Mouse (Mus musculus) urinary bladder, postnatal 10 days (tissue): ENCODE measurements at regions not wholly inside any gene's neighbourhood (a gene's known extent, or its start where the extent isn't known, plus 50 kb on each side); places are given as distances from the start of the nearest gene placed in this dataset.

Source experiments
- DNase-seq: peaks from one replicate; pipeline ENCODE4 v3.0.0; 2022; ENCODE audit warnings: low spot score

GRCm38 (mm10) chr4:56421575-56421974, 318.3 kb upstream of the Gm26657 start:
- no peak for DNase-seq

- DNase-seq, result no peak
Measured at GRCm38 (mm10) chr4:56419122-56419913, 320.6 kb upstream of the Gm26657 start.

DNA sequence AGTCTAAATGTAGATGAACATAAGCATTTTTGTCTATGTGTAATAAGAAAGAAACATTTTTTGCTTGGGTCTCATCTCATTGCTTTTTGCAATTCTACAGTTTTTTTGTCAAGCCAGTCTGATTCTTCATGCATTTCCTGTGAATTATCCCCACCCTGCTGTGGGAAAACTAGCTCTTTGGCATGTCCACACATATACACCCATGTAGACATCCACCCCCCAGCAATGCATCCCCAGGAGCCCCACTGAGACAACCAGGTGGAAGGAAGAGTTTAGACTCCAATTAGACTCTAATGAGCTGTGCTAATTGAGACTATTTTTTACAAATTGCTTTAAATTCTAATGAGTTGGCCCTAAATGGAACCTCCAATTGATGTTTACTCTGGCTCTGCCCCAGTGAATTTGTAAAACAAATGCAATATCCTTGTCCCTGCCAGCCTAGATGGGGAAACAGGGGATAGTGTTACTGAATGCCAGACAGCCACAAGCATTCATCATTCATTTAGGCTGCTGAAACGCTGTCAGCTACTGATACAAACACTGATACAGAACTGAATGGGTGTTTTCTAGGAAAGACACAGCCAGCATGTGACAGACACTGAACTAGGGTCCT, 328.7 kb upstream of the Gm26657 start:
- DNase-seq, result no peak

GRCm38 (mm10) chr4:56393793-56394192, 346.1 kb upstream of the Gm26657 start:
- no peak for DNase-seq

DNA sequence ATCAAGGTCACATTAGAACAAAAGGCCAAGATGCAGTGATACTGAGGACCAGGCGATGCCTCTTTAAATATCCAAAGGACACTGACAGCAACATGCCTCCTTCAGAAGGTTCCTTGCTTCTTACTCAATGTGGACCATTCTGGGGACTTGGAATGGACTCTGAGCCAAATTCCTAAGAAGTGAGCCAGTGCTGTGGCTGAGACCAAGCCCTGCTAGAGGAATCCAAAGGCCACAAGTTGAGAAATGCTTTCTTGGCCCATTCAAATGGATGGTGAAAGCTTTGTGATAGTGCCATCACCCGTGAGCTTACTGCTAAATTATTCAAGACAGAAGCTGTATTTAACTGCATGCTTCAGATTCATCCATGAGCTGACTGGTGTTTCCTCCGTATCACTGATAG, 352.8 kb upstream of the Gm26657 start:
- DNase-seq, result no peak

- DNase-seq, result no peak
Measured at GRCm38 (mm10) chr4:56375745-56376144, 364.1 kb upstream of the Gm26657 start.

DNA sequence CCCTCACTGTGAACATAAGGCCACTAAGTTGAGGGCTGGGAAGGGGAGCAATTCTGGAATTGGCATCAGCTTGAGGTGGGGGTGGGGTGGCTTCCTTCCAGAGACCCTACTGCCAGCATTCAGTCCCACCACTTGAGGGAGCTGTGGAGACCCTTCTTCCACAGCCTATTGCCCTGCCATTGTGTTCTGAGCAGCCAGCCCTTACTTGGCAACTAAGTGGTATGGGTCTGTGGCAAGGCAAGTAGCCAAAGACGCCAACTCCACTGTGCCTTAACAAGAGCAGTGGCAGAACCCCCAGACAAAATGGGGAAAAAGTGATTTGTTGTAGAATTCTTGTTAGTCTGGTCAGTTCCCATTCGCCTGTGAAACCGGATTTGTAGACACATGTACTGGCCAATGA, 365.4 kb upstream of the Gm26657 start:
- DNase-seq, result no peak

DNA sequence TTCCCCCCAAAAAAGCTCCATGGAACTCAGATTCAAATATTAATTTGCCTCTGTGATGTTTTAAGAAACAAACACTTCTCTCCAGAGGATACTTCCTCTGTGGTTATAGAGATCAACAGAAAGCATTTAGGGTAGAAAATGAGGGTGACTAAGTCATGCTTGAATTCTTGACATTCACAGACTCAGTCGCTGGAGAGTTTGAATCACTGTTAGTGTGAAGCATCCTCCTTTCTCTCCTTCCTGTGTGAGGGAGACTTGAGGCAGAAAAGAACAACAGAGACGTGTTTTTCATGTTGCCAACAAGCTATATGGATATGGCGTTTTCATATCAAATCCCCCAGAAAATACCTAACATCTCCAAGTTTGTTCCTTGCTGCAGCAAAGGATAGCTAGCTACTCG, 366.1 kb upstream of the Gm26657 start:
- no peak for DNase-seq

- DNase-seq, result no peak
Measured at GRCm38 (mm10) chr4:56373167-56373566, 366.7 kb upstream of the Gm26657 start.

- DNase-seq, result no peak
Measured at GRCm38 (mm10) chr4:56372711-56373110, 367.2 kb upstream of the Gm26657 start.

- DNase-seq, result no peak
Measured at GRCm38 (mm10) chr4:56364594-56364993, 375.3 kb upstream of the Gm26657 start.

GRCm38 (mm10) chr4:56362121-56362520, 377.7 kb upstream of the Gm26657 start:
- DNase-seq, result no peak

- no peak for DNase-seq
Measured at GRCm38 (mm10) chr4:56349216-56349615, 390.7 kb upstream of the Gm26657 start.

DNA sequence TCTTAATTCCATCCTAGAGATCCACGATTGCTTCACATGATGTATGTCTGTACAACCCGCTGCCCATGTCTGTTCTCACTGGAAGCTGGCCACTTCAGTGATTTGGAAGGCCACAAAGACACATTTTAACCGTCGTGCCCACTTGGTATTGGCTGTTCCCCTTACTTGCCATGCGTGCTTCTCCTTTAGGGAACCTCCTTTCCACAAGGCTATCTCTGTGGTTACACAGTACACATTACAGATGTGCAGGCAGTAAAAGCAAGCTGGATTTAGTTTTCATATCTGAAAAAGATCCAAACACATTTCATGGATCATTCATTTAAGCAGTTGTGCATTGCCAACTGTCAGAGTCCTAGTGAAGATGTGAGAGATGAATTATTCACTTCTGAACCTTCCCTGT, 414.7 kb upstream of the Gm26657 start:
- DNase-seq, result no peak

DNA sequence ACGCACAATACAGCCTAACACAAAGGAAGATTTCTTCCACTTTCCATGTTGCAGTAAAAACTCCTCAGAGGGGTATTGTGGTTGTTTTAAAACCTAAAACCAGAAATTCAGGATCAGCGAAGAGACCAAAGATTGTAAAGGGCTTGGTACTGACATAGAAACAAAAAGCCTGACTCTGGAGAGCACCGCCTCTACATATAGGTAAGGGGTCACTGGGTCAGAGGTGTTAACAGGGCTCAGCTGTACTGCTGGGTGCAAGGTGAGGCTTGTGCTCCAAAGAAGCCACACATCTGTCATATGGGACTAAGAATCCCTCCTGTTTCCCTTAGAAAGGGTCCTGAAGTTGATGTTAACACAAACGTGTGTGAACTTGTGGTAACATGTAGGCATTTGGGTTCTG, 420.7 kb upstream of the Gm26657 start:
- DNase-seq, result no peak

- DNase-seq, result no peak
Measured at GRCm38 (mm10) chr4:56305664-56306330, 434.1 kb upstream of the Gm26657 start.

GRCm38 (mm10) chr4:56304275-56304674, 435.6 kb upstream of the Gm26657 start:
- no peak for DNase-seq

DNA sequence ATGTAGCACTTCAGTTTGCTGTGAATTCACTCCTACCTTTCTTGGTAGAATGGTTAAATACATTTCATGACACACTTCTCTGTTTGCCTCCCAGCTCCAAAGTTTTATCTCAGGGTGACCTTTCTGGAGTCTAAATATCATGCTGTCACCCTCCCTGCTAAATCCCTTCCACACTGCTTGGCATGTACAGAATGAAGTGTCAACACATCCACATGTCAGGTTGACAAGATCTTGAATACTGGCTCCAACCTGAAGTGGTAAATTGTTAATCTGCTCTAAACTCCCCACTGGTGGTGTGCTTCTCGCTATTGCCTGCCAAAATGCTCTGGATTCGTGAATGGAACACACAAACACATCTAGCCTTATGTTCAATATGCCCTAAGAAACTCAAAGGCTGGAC, 451.9 kb upstream of the Gm26657 start:
- DNase-seq, result no peak

- no peak for DNase-seq
Measured at GRCm38 (mm10) chr4:56284490-56284889, 455.4 kb upstream of the Gm26657 start.

- no peak for DNase-seq
Measured at GRCm38 (mm10) chr4:56275836-56276235, 464.0 kb upstream of the Gm26657 start.

DNA sequence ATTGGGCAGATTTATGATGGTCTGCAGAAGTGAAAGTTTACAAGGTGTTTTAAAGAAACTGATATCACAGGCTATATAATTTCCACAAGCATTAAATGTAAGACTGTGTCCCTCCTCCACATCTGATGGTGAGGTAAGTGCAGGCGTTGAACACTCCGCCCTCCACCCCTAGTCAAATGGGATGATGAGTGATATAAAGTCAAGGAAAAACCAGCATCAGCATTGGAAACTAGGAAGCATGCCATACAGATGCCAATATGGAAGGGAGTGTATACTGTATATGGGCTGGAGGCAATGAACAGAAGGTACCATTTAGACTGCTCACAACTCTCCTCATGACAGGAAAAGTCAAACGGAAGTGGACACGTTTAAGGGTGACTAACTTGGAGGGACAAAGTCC, 468.5 kb upstream of the Gm26657 start:
- no peak for DNase-seq

DNA sequence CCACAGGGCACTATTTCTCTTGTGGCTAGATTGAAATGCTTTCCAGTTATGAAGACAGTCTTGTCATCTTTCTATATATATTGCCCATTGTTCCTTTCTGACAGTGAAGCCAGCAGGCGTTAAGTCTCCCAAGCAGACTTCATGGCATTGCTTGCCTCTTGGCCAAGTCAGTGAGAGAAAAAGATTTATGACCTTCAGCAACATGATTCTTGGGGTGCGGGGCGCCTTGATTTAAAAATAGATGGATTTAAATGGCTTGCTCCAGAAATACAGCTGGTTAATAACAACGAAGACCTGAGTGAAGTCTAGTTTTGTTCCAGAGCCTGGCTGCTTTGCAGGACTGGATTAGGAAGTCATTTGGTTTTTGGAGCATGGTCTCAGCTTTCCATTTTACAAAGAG, 475.2 kb upstream of the Gm26657 start:
- DNase-seq, result no peak

- DNase-seq, result no peak
Measured at GRCm38 (mm10) chr4:56263822-56264221, 476.0 kb upstream of the Gm26657 start.
